Mouse (Mus musculus): ENCODE measurements at regions not wholly inside any gene's neighbourhood (a gene's known extent, or its start where the extent isn't known, plus 50 kb on each side); places are given as distances from the start of the nearest gene placed in this dataset.

DNA sequence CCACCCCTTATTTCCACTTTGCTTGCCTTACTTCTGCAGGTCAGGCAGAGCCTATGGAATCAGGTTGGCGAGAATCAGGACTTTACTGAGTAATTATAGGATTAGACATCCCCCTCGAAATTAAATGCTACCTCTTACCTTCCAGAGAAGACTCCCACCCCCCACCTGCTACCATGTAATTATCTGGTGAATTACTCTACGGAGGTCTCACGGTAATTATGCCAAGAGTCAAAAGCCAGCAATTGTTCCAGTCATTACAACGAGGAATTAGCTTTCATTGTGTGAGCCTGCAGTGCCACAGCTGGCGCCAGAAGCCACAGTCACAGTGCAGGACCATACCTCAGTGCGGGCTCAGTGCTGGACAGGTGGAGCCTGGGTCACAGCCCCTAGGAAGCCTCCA lies 72.4 kb downstream of the Tpra1 start:
- Histone ChIP-seq H3K36me3 (replicated peaks in 1 of 2; ENCODE audit: control insufficient read depth in 1 of 2, insufficient read depth in 1 of 2, low read length in 1 of 2) (no peaks in the 10 kb centered on the region), H3K4me3 (replicated peaks in 1 of 3; ENCODE audit: low read depth in 2 of 3, low read length in 2 of 3, poor library complexity in 1 of 3) (no peak overlapping the region), H3K27ac (ENCODE audit: insufficient read depth, low read depth) (no peak overlapping the region), H3K27me3 (replicated peaks) (no peaks in the 10 kb centered on the region), H3K4me1 (ENCODE audit: control insufficient read depth in 1 of 2, insufficient read depth in 2 of 2) (peaks cover 0 to 10% of the 10 kb centered on the region in 2 experiments; a peak in 1 of 4 replicates), H3K79me2 (replicated peaks; ENCODE audit: control insufficient read depth, extremely low read depth, insufficient read depth, poor library complexity, severe bottlenecking) (no peaks in the 10 kb centered on the region), H3K9ac (ENCODE audit: insufficient read depth, low read depth) (no peak overlapping the region), H3K4me2 (ENCODE audit: insufficient read depth, low read depth, poor library complexity, severe bottlenecking) (no peak overlapping the region), H3K9me3 (replicated peaks; ENCODE audit: low read length) (no peaks in the 10 kb centered on the region)
- dilution Hi-C loops (cut with MboI; ENCODE audit: extremely low pct_ligation_motif_present, extremely low pct_unique_long_range_greater_than_20kb, low sequenced_read_pairs) (no loop called here), in situ Hi-C loops (cut with MboI; ENCODE audit: low pct_ligation_motif_present, low pct_unique_long_range_greater_than_20kb, low sequenced_read_pairs) (no loop called here)
- TF ChIP-seq USF2 (conservative IDR thresholded peaks at IDR 0.05; ENCODE audit: low read depth, low read length), result no peak
- no peak for TF ChIP-seq POLR2AphosphoS2 (IDR thresholded peaks at IDR 0.05; ENCODE audit: low read depth, low read length)
- no peak for TF ChIP-seq HCFC1 (IDR thresholded peaks at IDR 0.05; ENCODE audit: low read depth, low read length)
- no peak for DNase-seq (ENCODE audit: extremely low read depth)

DNA sequence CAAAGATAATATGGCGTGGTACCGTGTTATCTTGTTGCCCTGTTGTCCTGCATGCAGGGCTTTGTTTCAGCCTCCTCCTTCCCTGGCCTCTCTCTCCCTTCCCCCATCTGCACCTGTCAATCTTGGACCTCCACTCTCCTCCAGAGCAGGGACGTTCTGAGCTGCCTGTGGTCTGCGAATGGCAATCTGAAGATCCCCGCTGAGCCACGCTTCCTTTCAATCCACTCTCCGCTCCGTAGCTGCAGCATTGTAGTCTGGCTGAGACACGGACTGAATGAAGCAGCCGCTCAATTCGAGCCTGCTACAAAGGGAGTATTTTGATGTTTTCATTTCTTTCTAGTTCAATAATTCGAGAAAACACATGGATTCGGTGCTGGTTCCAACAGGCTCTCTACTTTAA lies 74.5 kb downstream of the Tpra1 start:
- no peak for DNase-seq (ENCODE audit: extremely low read depth)
- peaks cover 3% of the 10 kb centered on the region for H3K27me3 ChIP-seq (replicated peaks)
- H3K4me2 ChIP-seq (ENCODE audit: insufficient read depth, low read depth, poor library complexity, severe bottlenecking), result no peak overlapping the region
- no peaks in the 10 kb centered on the region for H3K4me1 ChIP-seq (ENCODE audit: control insufficient read depth in 1 of 2, insufficient read depth in 2 of 2)
- H3K9me3 ChIP-seq (replicated peaks; ENCODE audit: low read length), result no peaks in the 10 kb centered on the region
- no peak overlapping the region for H3K4me3 ChIP-seq (replicated peaks in 1 of 3; ENCODE audit: low read depth in 2 of 3, low read length in 2 of 3, poor library complexity in 1 of 3)
- in situ Hi-C loops (cut with MboI; ENCODE audit: low pct_ligation_motif_present, low pct_unique_long_range_greater_than_20kb, low sequenced_read_pairs) (no loop called here), dilution Hi-C loops (cut with MboI; ENCODE audit: extremely low pct_ligation_motif_present, extremely low pct_unique_long_range_greater_than_20kb, low sequenced_read_pairs) (no loop called here)
- H3K36me3 ChIP-seq (replicated peaks in 1 of 2; ENCODE audit: control insufficient read depth in 1 of 2, insufficient read depth in 1 of 2, low read length in 1 of 2), result no peaks in the 10 kb centered on the region
- no peak for TF ChIP-seq TBP (conservative IDR thresholded peaks at IDR 0.05; ENCODE audit: low read depth, low read length)
- no peak for TF ChIP-seq MYC (IDR thresholded peaks at IDR 0.05; ENCODE audit: low read depth, low read length)
- no peak for TF ChIP-seq CHD2 (IDR thresholded peaks at IDR 0.05; ENCODE audit: low read length)
- TF ChIP-seq SMC3 (IDR thresholded peaks at IDR 0.05; ENCODE audit: low read depth, low read length), result no peak
- no peak for TF ChIP-seq ZNF384 (IDR thresholded peaks at IDR 0.05; ENCODE audit: low read depth, low read length)
- no peak for TF ChIP-seq MXI1 (IDR thresholded peaks at IDR 0.05; ENCODE audit: low read depth, low read length)
- TF ChIP-seq EP300 (IDR thresholded peaks at IDR 0.05; ENCODE audit: low read length), result no peak
- no peak for TF ChIP-seq CHD1 (IDR thresholded peaks at IDR 0.05; ENCODE audit: low read depth, low read length)
- no peak for TF ChIP-seq MAFK (IDR thresholded peaks at IDR 0.05; ENCODE audit: insufficient replicate concordance, low read length)
- no peak for TF ChIP-seq PAX5 (IDR thresholded peaks at IDR 0.05; ENCODE audit: low read length)
- TF ChIP-seq GABPA (IDR thresholded peaks at IDR 0.05; ENCODE audit: insufficient replicate concordance, low read depth, low read length), result no peak
- no peak for TF ChIP-seq NELFE (IDR thresholded peaks at IDR 0.05; ENCODE audit: low read depth, low read length)
- no peak for TF ChIP-seq NRF1 (IDR thresholded peaks at IDR 0.05; ENCODE audit: low read depth, low read length)
- no peak for TF ChIP-seq RCOR1 (conservative IDR thresholded peaks at IDR 0.05; ENCODE audit: low read depth, low read length)
- TF ChIP-seq POLR2A (IDR thresholded peaks at IDR 0.05; ENCODE audit: low read depth, low read length), result no peak
- no peak for TF ChIP-seq USF2 (conservative IDR thresholded peaks at IDR 0.05; ENCODE audit: low read depth, low read length)
- TF ChIP-seq CTCF (conservative IDR thresholded peaks at IDR 0.05 in 1 of 2, IDR thresholded peaks at IDR 0.05 in 1 of 2; ENCODE audit: low read depth in 2 of 2, low read length in 2 of 2), result no peak
- no peak for TF ChIP-seq ZC3H11A (IDR thresholded peaks at IDR 0.05; ENCODE audit: low read depth, low read length)
- no peak overlapping the region for H3K9ac ChIP-seq (ENCODE audit: insufficient read depth, low read depth)
- no peak overlapping the region for H3K27ac ChIP-seq (ENCODE audit: insufficient read depth, low read depth)
- H3K79me2 ChIP-seq (replicated peaks; ENCODE audit: control insufficient read depth, extremely low read depth, insufficient read depth, poor library complexity, severe bottlenecking), result no peaks in the 10 kb centered on the region

Measured in CH12.LX (cell line).